Mouse (Mus musculus) thymus, adult 2 months (tissue): Measurements from ENCODE around the gene Msi1.

Experiments used
- CTCF ChIP-seq: fragments of 200-500 bp; IDR thresholded peaks from 2 replicates; pipeline ENCODE4 v1.5.1; 2012; ENCODE audit warnings: mild to moderate bottlenecking, control low read depth, low read length, moderate library complexity, borderline replicate concordance; ENCODE audit not compliant: control insufficient read depth, poor library complexity, insufficient read depth; ENCODE audit errors: extremely low read depth
- POLR2A ChIP-seq: fragments of 200-500 bp; IDR thresholded peaks from 2 replicates; pipeline ENCODE4 v1.6.1; 2012; ENCODE audit warnings: mild to moderate bottlenecking, low read length, control low read depth, moderate library complexity; ENCODE audit not compliant: control insufficient read depth, poor library complexity, insufficient read depth; ENCODE audit errors: extremely low read depth

GRCm38 (mm10) chr5:115438667-115439066 lies 9.3 kb downstream of the Msi1 start:
- TF ChIP-seq CTCF: no peak
- TF ChIP-seq POLR2A: no peak
